Mouse (Mus musculus) hindbrain, embryonic 16.5 days (tissue): Measurements from ENCODE around the gene Capn3. TPM values are rescaled to one million over a fixed set of nuclear protein-coding genes. Genes with fewer than 3 reads are reported as not detected.

ENCODE experiments used
- ATAC-seq: fragments of 200-750 bp; cut with Nextera tagmentation; 2 replicates; pipeline ENCODE4 v1.8.0; 2017; ENCODE audit warnings: moderate TSS enrichment, moderate library complexity
- H3K27ac ChIP-seq: fragments of 300-500 bp; sonication (generic); 2 replicates; pipeline ENCODE4 v1.5.1; 2014; ENCODE audit warnings: low read depth, mild to moderate bottlenecking, control low read depth, low read length, moderate library complexity
- H3K27me3 ChIP-seq: fragments of 300-500 bp; sonication (generic); replicated peaks from 2 replicates; pipeline ENCODE4 v1.6.1; 2014; ENCODE audit warnings: low read length; ENCODE audit not compliant: control insufficient read depth, insufficient read depth
- H3K36me3 ChIP-seq: fragments of 300-500 bp; sonication (generic); 2 replicates; pipeline ENCODE4 v1.6.1; 2014; ENCODE audit warnings: mild to moderate bottlenecking, low read length, moderate library complexity, mixed read lengths; ENCODE audit not compliant: control insufficient read depth, insufficient read depth
- H3K4me1 ChIP-seq: fragments of 300-500 bp; sonication (generic); 2 replicates; pipeline ENCODE4 v1.6.1; 2014; ENCODE audit warnings: low read depth, low read length; ENCODE audit not compliant: control insufficient read depth, insufficient read depth
- H3K4me2 ChIP-seq: fragments of 300-500 bp; sonication (generic); 2 replicates; pipeline ENCODE4 v1.6.1; 2014; ENCODE audit warnings: mild to moderate bottlenecking, low read length, control low read depth, moderate library complexity
- H3K4me3 ChIP-seq: fragments of 300-500 bp; sonication (generic); 2 replicates; pipeline ENCODE4 v1.5.1; 2014; ENCODE audit warnings: mild to moderate bottlenecking, low read length, control low read depth, moderate library complexity
- H3K9ac ChIP-seq: fragments of 300-500 bp; sonication (generic); 2 replicates; pipeline ENCODE4 v1.6.1; 2014; ENCODE audit warnings: low read depth, mild to moderate bottlenecking, control low read depth, low read length, moderate library complexity
- H3K9me3 ChIP-seq: fragments of 300-500 bp; sonication (generic); 2 replicates; pipeline ENCODE4 v1.6.1; 2014; ENCODE audit warnings: mild to moderate bottlenecking, low read length, moderate library complexity; ENCODE audit not compliant: control insufficient read depth
- WGBS: fragments of 180-500 bp; shearing (Covaris S2); extraction: QIAGEN DNeasy Blood & Tissue Kit; methylation state at CpG from one replicate; pipeline ENCODE4 v1.1.7; 2014; 5-methylcytosine and 5-hydroxymethylcytosine counted together
- polyA plus RNA-seq: library from polyadenylated mRNA; unstranded; fragments of >200 nt; fragmentation: Nextera tagmentation; extraction: Ambion mirVana; gene quantifications from 2 replicates; pipeline ENCODE4 v1.2.1, GENCODE M21; 2015

Gene Capn3
- polyA plus RNA-seq, 1 experiment from 2014 or later: 0.54 TPM

GRCm38 (mm10) chr2:120470856-120471255 is 15.0 kb downstream of the Capn3 start:
- WGBS: 74% methylated on average over 4 of the region's 4 CpGs
- Histone ChIP-seq H3K9ac (no peak overlapping the region), H3K4me1 (no peaks in the 10 kb centered on the region), H3K9me3 (no peaks in the 10 kb centered on the region), H3K27me3 (no peaks in the 10 kb centered on the region), H3K4me3 (no peak overlapping the region), H3K36me3 (no peaks in the 10 kb centered on the region), H3K27ac (no peak overlapping the region), H3K4me2 (no peak overlapping the region)
- ATAC-seq: no peak

- ATAC-seq: no peak
- Histone ChIP-seq H3K27ac (no peak overlapping the region), H3K36me3 (no peaks in the 10 kb centered on the region), H3K27me3 (no peaks in the 10 kb centered on the region), H3K4me3 (no peak overlapping the region), H3K4me1 (no peaks in the 10 kb centered on the region), H3K9ac (no peak overlapping the region), H3K9me3 (no peaks in the 10 kb centered on the region), H3K4me2 (no peak overlapping the region)
- WGBS: 58% methylated on average over 13 of the region's 13 CpGs
Measured at GRCm38 (mm10) chr2:120476277-120477087, 20.7 kb downstream of the Capn3 start.

DNA sequence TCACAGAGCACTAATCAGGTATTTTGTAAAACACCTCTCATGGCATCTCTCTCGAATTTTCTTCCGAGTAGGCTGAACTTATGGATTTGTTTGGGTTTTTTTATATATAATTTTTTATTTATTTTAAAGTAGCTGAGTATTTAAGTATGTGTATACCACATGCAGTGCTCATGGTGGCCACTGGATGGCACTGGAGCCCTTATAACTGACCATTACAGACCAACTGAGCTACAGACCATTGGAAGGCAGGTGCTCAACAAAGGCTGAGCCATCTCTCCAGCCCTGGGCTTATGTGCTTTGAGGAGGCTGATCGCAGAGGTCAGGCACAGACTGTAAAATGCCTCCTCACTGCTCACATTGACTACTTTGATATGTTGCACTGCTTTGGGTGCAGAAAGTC is 22.8 kb downstream of the Capn3 start:
- Histone ChIP-seq H3K9me3 (no peaks in the 10 kb centered on the region), H3K36me3 (no peaks in the 10 kb centered on the region), H3K4me3 (no peak overlapping the region), H3K4me2 (no peak overlapping the region), H3K4me1 (no peaks in the 10 kb centered on the region), H3K9ac (no peak overlapping the region), H3K27ac (no peak overlapping the region), H3K27me3 (no peaks in the 10 kb centered on the region)
- no peak for ATAC-seq
- WGBS: 60% methylated on average over 3 of the region's 3 CpGs

GRCm38 (mm10) chr2:120481921-120482320 is 26.1 kb downstream of the Capn3 start:
- no peaks in the 10 kb centered on the region for H3K36me3 ChIP-seq
- no peak overlapping the region for H3K4me3 ChIP-seq
- H3K9me3 ChIP-seq: no peaks in the 10 kb centered on the region
- H3K27ac ChIP-seq: no peak overlapping the region
- no peak overlapping the region for H3K9ac ChIP-seq
- no peaks in the 10 kb centered on the region for H3K27me3 ChIP-seq
- H3K4me2 ChIP-seq: no peak overlapping the region
- H3K4me1 ChIP-seq: no peaks in the 10 kb centered on the region
- no peak for ATAC-seq
- WGBS: 84% methylated on average over 8 of the region's 8 CpGs

GRCm38 (mm10) chr2:120482506-120483389 is 26.9 kb downstream of the Capn3 start:
- Histone ChIP-seq H3K36me3 (no peaks in the 10 kb centered on the region), H3K9me3 (no peaks in the 10 kb centered on the region), H3K27ac (no peak overlapping the region), H3K4me2 (no peak overlapping the region), H3K9ac (no peak overlapping the region), H3K27me3 (no peaks in the 10 kb centered on the region), H3K4me1 (no peaks in the 10 kb centered on the region), H3K4me3 (no peak overlapping the region)
- WGBS: 77% methylated on average over 8 of the region's 8 CpGs
- no peak for ATAC-seq

DNA sequence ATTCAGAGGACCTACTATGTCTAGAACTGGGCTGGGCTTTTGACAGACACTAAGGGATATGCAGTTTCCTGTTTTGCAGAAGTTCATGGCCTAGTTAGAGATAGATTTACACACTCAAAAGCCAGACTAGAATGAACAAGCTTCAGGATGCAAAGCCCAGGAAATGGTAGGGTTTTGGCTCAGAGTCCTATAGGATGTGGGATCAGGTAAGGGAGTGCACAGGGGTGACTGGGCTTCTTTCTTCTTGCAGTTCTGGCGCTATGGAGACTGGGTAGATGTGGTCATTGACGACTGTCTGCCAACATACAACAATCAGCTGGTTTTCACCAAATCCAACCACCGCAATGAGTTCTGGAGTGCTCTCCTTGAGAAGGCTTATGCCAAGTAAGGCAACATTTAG is 28.4 kb downstream of the Capn3 start:
- no peaks in the 10 kb centered on the region for H3K36me3 ChIP-seq
- H3K9ac ChIP-seq: no peak overlapping the region
- no peak for ATAC-seq
- 98% methylated on average over 3 of the region's 3 CpGs for WGBS
- H3K27ac ChIP-seq: no peak overlapping the region
- no peaks in the 10 kb centered on the region for H3K27me3 ChIP-seq
- H3K9me3 ChIP-seq: no peaks in the 10 kb centered on the region
- no peaks in the 10 kb centered on the region for H3K4me1 ChIP-seq
- H3K4me2 ChIP-seq: no peak overlapping the region
- no peak overlapping the region for H3K4me3 ChIP-seq

GRCm38 (mm10) chr2:120493254-120493653 is 37.4 kb downstream of the Capn3 start:
- no peak overlapping the region for H3K4me2 ChIP-seq
- H3K9ac ChIP-seq: no peak overlapping the region
- H3K36me3 ChIP-seq: no peaks in the 10 kb centered on the region
- H3K27me3 ChIP-seq: no peaks in the 10 kb centered on the region
- H3K4me3 ChIP-seq: no peak overlapping the region
- ATAC-seq: no peak
- H3K9me3 ChIP-seq: no peaks in the 10 kb centered on the region
- H3K27ac ChIP-seq: no peak overlapping the region
- 60% methylated on average over 4 of the region's 4 CpGs for WGBS
- H3K4me1 ChIP-seq: no peaks in the 10 kb centered on the region

- no peaks in the 10 kb centered on the region for H3K36me3 ChIP-seq
- H3K27me3 ChIP-seq: no peaks in the 10 kb centered on the region
- ATAC-seq: no peak
- no peak overlapping the region for H3K4me3 ChIP-seq
- H3K9me3 ChIP-seq: no peaks in the 10 kb centered on the region
- no peaks in the 10 kb centered on the region for H3K4me1 ChIP-seq
- no peak overlapping the region for H3K27ac ChIP-seq
- no peak overlapping the region for H3K4me2 ChIP-seq
- 86% methylated on average over 3 of the region's 3 CpGs for WGBS
- no peak overlapping the region for H3K9ac ChIP-seq
Measured at GRCm38 (mm10) chr2:120496511-120496910, 40.7 kb downstream of the Capn3 start.

- Histone ChIP-seq H3K4me1 (no peaks in the 10 kb centered on the region), H3K36me3 (0 out of 2 replicates have a peak, but pooled peaks cover 2% of the 10 kb centered on the region), H3K27me3 (no peaks in the 10 kb centered on the region), H3K4me3 (no peak overlapping the region), H3K4me2 (no peak overlapping the region), H3K27ac (no peak overlapping the region), H3K9ac (no peak overlapping the region), H3K9me3 (no peaks in the 10 kb centered on the region)
- ATAC-seq: no peak
- 85% methylated on average over 6 of the region's 6 CpGs for WGBS
Measured at GRCm38 (mm10) chr2:120499971-120500471, 44.2 kb downstream of the Capn3 start.
